Mouse (Mus musculus) kidney, embryonic 16.5 days (tissue): ENCODE results near the gene Sgta. TPM values are rescaled to one million over a fixed set of nuclear protein-coding genes. Genes with fewer than 3 reads are reported as not detected.

ENCODE experiments used
- ATAC-seq: fragments of 200-750 bp; cut with Nextera tagmentation; 2 replicates; pipeline ENCODE4 v1.8.0; 2017; ENCODE audit warnings: moderate TSS enrichment; ENCODE audit not compliant: low FRiP score, low TSS enrichment
- H3K27ac ChIP-seq: fragments of 300-500 bp; sonication (generic); 2 replicates; pipeline ENCODE4 v1.5.1; 2014; ENCODE audit warnings: low read length
- H3K27me3 ChIP-seq: fragments of 300-500 bp; sonication (generic); 2 replicates; pipeline ENCODE4 v1.6.1; 2014; ENCODE audit warnings: low read length, control low read depth, mixed read lengths; ENCODE audit not compliant: insufficient read depth
- H3K36me3 ChIP-seq: fragments of 300-500 bp; sonication (generic); 2 replicates; pipeline ENCODE4 v1.6.1; 2014; ENCODE audit warnings: low read length, control low read depth, mixed read lengths; ENCODE audit not compliant: insufficient read depth
- H3K4me1 ChIP-seq: fragments of 300-500 bp; sonication (generic); 2 replicates; pipeline ENCODE4 v1.6.1; 2014; ENCODE audit warnings: low read length, control low read depth, mixed read lengths; ENCODE audit not compliant: insufficient read depth
- H3K4me2 ChIP-seq: fragments of 300-500 bp; sonication (generic); replicated peaks from 2 replicates; pipeline ENCODE4 v1.6.1; 2014; ENCODE audit warnings: low read depth, low read length
- H3K4me3 ChIP-seq: fragments of 300-500 bp; sonication (generic); 2 replicates; pipeline ENCODE4 v1.5.1; 2014; ENCODE audit warnings: mild to moderate bottlenecking, low read length
- H3K9ac ChIP-seq: fragments of 300-500 bp; sonication (generic); replicated peaks from 2 replicates; pipeline ENCODE4 v1.6.1; 2014; ENCODE audit warnings: low read length
- H3K9me3 ChIP-seq: fragments of 300-500 bp; sonication (generic); 2 replicates; pipeline ENCODE4 v1.6.1; 2016; ENCODE audit warnings: low read length, control low read depth
- WGBS: fragments of 180-500 bp; shearing (Covaris S2); extraction: QIAGEN DNeasy Blood & Tissue Kit; methylation state at CpG from one replicate; pipeline ENCODE4 v1.1.7; 2014; 5-methylcytosine and 5-hydroxymethylcytosine counted together
- polyA plus RNA-seq: library from polyadenylated mRNA; unstranded; fragments of >200 nt; fragmentation: Nextera tagmentation; extraction: Ambion mirVana; gene quantifications from 2 replicates; pipeline ENCODE4 v1.2.1, GENCODE M21; 2015

The Sgta gene
- polyA plus RNA-seq, 1 experiment from 2014 or later = 244 TPM

- Histone ChIP-seq H3K9me3 (no peaks in the 10 kb centered on the region), H3K4me1 (0 out of 2 replicates have a peak, but pooled peaks cover 3% of the 10 kb centered on the region), H3K36me3 (no peaks in the 10 kb centered on the region), H3K27me3 (peaks cover 29% of the 10 kb centered on the region), H3K4me2 (no peak overlapping the region), H3K27ac (no peak overlapping the region), H3K4me3 (no peak overlapping the region), H3K9ac (no peak overlapping the region)
- 69% methylated on average over 5 of the region's 5 CpGs for WGBS
- ATAC-seq = no peak
Measured at GRCm38 (mm10) chr10:81024346-81024937, 35.5 kb downstream of the Sgta start.

GRCm38 (mm10) chr10:81022744-81023143 lies 37.2 kb downstream of the Sgta start:
- no peak overlapping the region for H3K4me2 ChIP-seq
- H3K27me3 ChIP-seq = peaks cover 29% of the 10 kb centered on the region
- no peak overlapping the region for H3K27ac ChIP-seq
- ATAC-seq = no peak
- H3K9me3 ChIP-seq = no peaks in the 10 kb centered on the region
- 0 out of 2 replicates have a peak, but pooled peaks cover 3% of the 10 kb centered on the region for H3K4me1 ChIP-seq
- no peaks in the 10 kb centered on the region for H3K36me3 ChIP-seq
- no peak overlapping the region for H3K9ac ChIP-seq
- WGBS = 75% methylated on average over 8 of the region's 8 CpGs
- no peak overlapping the region for H3K4me3 ChIP-seq

- Histone ChIP-seq H3K4me3 (peak overlapping the region; percentile 2; the same call in 1 of the 2 replicates), H3K4me1 (0 out of 2 replicates have a peak, but pooled peaks cover 3% of the 10 kb centered on the region), H3K9ac (no peak overlapping the region), H3K36me3 (no peaks in the 10 kb centered on the region), H3K27me3 (peaks cover 29% of the 10 kb centered on the region), H3K9me3 (no peaks in the 10 kb centered on the region), H3K4me2 (peak overlapping the region; percentile 22; the same call in 1 of the 2 replicates), H3K27ac (no peak overlapping the region)
- peak; percentile 29; the same call in 1 of the 2 replicates for ATAC-seq
- WGBS = 15% methylated on average over 26 of the region's 26 CpGs
Measured at GRCm38 (mm10) chr10:81021547-81022110, 38.4 kb downstream of the Sgta start.

GRCm38 (mm10) chr10:81020207-81020606 lies 39.8 kb downstream of the Sgta start:
- 49% methylated on average over 2 of the region's 2 CpGs for WGBS
- H3K36me3 ChIP-seq = no peaks in the 10 kb centered on the region
- ATAC-seq = no peak
- H3K27ac ChIP-seq = no peak overlapping the region
- H3K4me3 ChIP-seq = no peak overlapping the region
- H3K27me3 ChIP-seq = peaks cover 23% of the 10 kb centered on the region
- H3K4me2 ChIP-seq = no peak overlapping the region
- no peaks in the 10 kb centered on the region for H3K9me3 ChIP-seq
- H3K9ac ChIP-seq = no peak overlapping the region
- peaks cover 2% of the 10 kb centered on the region; the same call in 1 of the 2 replicates for H3K4me1 ChIP-seq

GRCm38 (mm10) chr10:81019687-81020086 lies 40.3 kb downstream of the Sgta start:
- H3K9me3 ChIP-seq = no peaks in the 10 kb centered on the region
- H3K9ac ChIP-seq = no peak overlapping the region
- WGBS = 80% methylated on average over 6 of the region's 6 CpGs
- ATAC-seq = no peak
- H3K27ac ChIP-seq = no peak overlapping the region
- H3K4me3 ChIP-seq = no peak overlapping the region
- peaks cover 18% of the 10 kb centered on the region for H3K27me3 ChIP-seq
- peaks cover 3% of the 10 kb centered on the region; the same call in 1 of the 2 replicates for H3K4me1 ChIP-seq
- no peaks in the 10 kb centered on the region for H3K36me3 ChIP-seq
- H3K4me2 ChIP-seq = no peak overlapping the region

- Histone ChIP-seq H3K4me1 (peaks cover 8% of the 10 kb centered on the region; the same call in 1 of the 2 replicates), H3K4me2 (no peak overlapping the region), H3K27ac (no peak overlapping the region), H3K9me3 (no peaks in the 10 kb centered on the region), H3K36me3 (no peaks in the 10 kb centered on the region), H3K4me3 (no peak overlapping the region), H3K9ac (no peak overlapping the region), H3K27me3 (peaks cover 12% of the 10 kb centered on the region; the same call in 1 of the 2 replicates)
- no peak for ATAC-seq
- WGBS = 39% methylated on average over 10 of the region's 10 CpGs
Measured at GRCm38 (mm10) chr10:81018326-81018725, 41.7 kb downstream of the Sgta start.

- Histone ChIP-seq H3K4me1 (peaks cover 8% of the 10 kb centered on the region; the same call in 1 of the 2 replicates), H3K27ac (no peak overlapping the region), H3K27me3 (0 out of 2 replicates have a peak, but pooled peaks cover 6% of the 10 kb centered on the region), H3K4me2 (no peak overlapping the region), H3K9ac (no peak overlapping the region), H3K4me3 (no peak overlapping the region), H3K36me3 (no peaks in the 10 kb centered on the region), H3K9me3 (no peaks in the 10 kb centered on the region)
- 10% methylated on average over 7 of the region's 7 CpGs for WGBS
- no peak for ATAC-seq
Measured at GRCm38 (mm10) chr10:81016645-81017044, 43.3 kb downstream of the Sgta start.

GRCm38 (mm10) chr10:81015666-81016065 lies 44.3 kb downstream of the Sgta start:
- H3K4me2 ChIP-seq = 0 out of 2 replicates have a peak overlapping the region, but pooled peaks have one; percentile 58
- H3K27me3 ChIP-seq = no peaks in the 10 kb centered on the region
- H3K9me3 ChIP-seq = no peaks in the 10 kb centered on the region
- H3K9ac ChIP-seq = no peak overlapping the region
- H3K36me3 ChIP-seq = no peaks in the 10 kb centered on the region
- 78% methylated on average over 2 of the region's 2 CpGs for WGBS
- H3K27ac ChIP-seq = no peak overlapping the region
- no peak for ATAC-seq
- peaks cover 8% of the 10 kb centered on the region; the same call in 1 of the 2 replicates for H3K4me1 ChIP-seq
- no peak overlapping the region for H3K4me3 ChIP-seq

GRCm38 (mm10) chr10:81014393-81015384 lies 45.3 kb downstream of the Sgta start, which contains the start of gene Gng7:
TSS of gene Gng7 (minus strand) at chr10:81014945.
- ATAC-seq = peak; percentile 99

More at GRCm38 (mm10) chr10:81014393-81015384, 45.3 kb downstream of the Sgta start, which contains the start of gene Gng7:
- Histone ChIP-seq H3K27ac (no peak within 1 kb of the TSS), H3K4me3 (peak within 1 kb of the TSS; percentile 43), H3K9me3 (no peaks in the 10 kb centered on the region), H3K9ac (peak within 1 kb of the TSS; percentile 47), H3K4me2 (peak within 1 kb of the TSS; percentile 58), H3K4me1 (peaks cover 8% of the 10 kb centered on the region; the same call in 1 of the 2 replicates), H3K36me3 (no peaks in the 10 kb centered on the region), H3K27me3 (no peaks in the 10 kb centered on the region)
- 9% methylated on average over 31 of the region's 31 CpGs for WGBS
